Mouse (Mus musculus) fibroblast of lung, adult 2 months (primary cell): ENCODE data around the gene Fcna.

Experiments used
- DNase-seq: peaks from one replicate; pipeline ENCODE4 v3.0.0-alpha.2; 2011; ENCODE audit warnings: low read depth

Gene Fcna

GRCm38 (mm10) chr2:25607761-25608622, 19.8 kb downstream of the Fcna start, which contains the start of gene Rabl6:
TSS of gene Rabl6 (minus strand) at chr2:25608521.
- DNase-seq, result peak; percentile 65

GRCm38 (mm10) chr2:25602526-25602925, 25.3 kb downstream of the Fcna start:
- no peak for DNase-seq

GRCm38 (mm10) chr2:25600037-25600436, 27.8 kb downstream of the Fcna start:
- DNase-seq, result no peak

GRCm38 (mm10) chr2:25598749-25599148, 29.1 kb downstream of the Fcna start:
- no peak for DNase-seq

- DNase-seq, result no peak
These were observed 30.9 kb downstream of the Fcna start for GRCm38 (mm10) chr2:25596765-25597510.

GRCm38 (mm10) chr2:25591863-25592262, 36.0 kb downstream of the Fcna start:
- DNase-seq, result no peak

- no peak for DNase-seq
These were observed 39.5 kb downstream of the Fcna start for GRCm38 (mm10) chr2:25588227-25588907.

- no peak for DNase-seq
These were observed 40.5 kb downstream of the Fcna start for GRCm38 (mm10) chr2:25587290-25587689.

GRCm38 (mm10) chr2:25585601-25586000, 42.2 kb downstream of the Fcna start:
- no peak for DNase-seq

GRCm38 (mm10) chr2:25584856-25585255, 43.0 kb downstream of the Fcna start:
- DNase-seq, result no peak

GRCm38 (mm10) chr2:25584152-25584551, 43.7 kb downstream of the Fcna start:
- no peak for DNase-seq

- DNase-seq, result no peak
These were observed 44.3 kb downstream of the Fcna start for GRCm38 (mm10) chr2:25583571-25583970.

- no peak for DNase-seq
These were observed 44.7 kb downstream of the Fcna start for GRCm38 (mm10) chr2:25583120-25583481.

- DNase-seq, result no peak
These were observed 45.2 kb downstream of the Fcna start for GRCm38 (mm10) chr2:25582466-25583119.

- DNase-seq, result no peak
These were observed 45.9 kb downstream of the Fcna start for GRCm38 (mm10) chr2:25581901-25582301.

- no peak for DNase-seq
These were observed 46.5 kb downstream of the Fcna start, which contains the start of gene Ajm1 for GRCm38 (mm10) chr2:25581294-25581864. TSS of gene Ajm1 (minus strand) at chr2:25581757.

- no peak for DNase-seq
These were observed 47.2 kb downstream of the Fcna start for GRCm38 (mm10) chr2:25580621-25581101.

GRCm38 (mm10) chr2:25579737-25580460, 47.9 kb downstream of the Fcna start:
- no peak for DNase-seq

- DNase-seq, result no peak
These were observed 48.8 kb downstream of the Fcna start for GRCm38 (mm10) chr2:25578796-25579736.
